Comparison of ENCODE assay signal across 14 mouse cellular contexts in the genomic region with DNA sequence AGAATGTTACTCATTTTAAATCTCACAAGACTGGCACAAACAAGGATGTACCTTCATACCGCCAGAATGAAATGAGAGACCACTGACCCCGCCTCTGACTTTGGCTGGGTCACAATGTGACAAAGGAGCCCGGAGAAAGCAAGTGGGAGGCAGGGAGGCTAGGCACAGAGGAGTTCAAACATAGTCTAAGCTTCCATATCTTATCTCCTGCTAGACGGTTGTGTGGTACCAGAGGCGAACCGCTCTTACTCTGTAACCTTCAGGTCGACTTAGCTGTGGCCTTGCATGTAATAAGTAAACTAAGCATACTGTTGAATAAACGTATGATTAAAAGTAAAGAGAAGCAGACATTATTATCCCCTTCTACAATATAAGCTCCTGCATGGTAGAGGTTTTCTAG.
"Had no signal": no experiment of that assay in that cellular context is flagged by ENCODE, and none has a peak within 500 bp of the region (broad histone marks: within the 10 kb centered on the region; RNA-seq: fewer than 3 reads in every experiment).

No protein-coding gene starts in this region.

- DNase-seq: kidney, adult 11 months; kidney, postnatal 14 days; lung, embryonic 14.5 days; lung, postnatal 10 days; lung, postnatal 4 days; midbrain, embryonic 14.5 days; right cerebral cortex, adult 18-20 months; right cerebral cortex, postnatal 25 days; thymus, postnatal 36 days had no signal

- H3K27ac ChIP-seq: limb, embryonic 15.5 days; liver, embryonic 12.5 days; midbrain, embryonic 10.5 days; neural tube, embryonic 15.5 days had no signal

- H3K4me3 ChIP-seq: limb, embryonic 15.5 days; liver, embryonic 12.5 days; midbrain, embryonic 10.5 days; myocyte; neural tube, embryonic 15.5 days had no signal

- H3K4me2 ChIP-seq: limb, embryonic 15.5 days; liver, embryonic 12.5 days; lung, embryonic 14.5 days; neural tube, embryonic 15.5 days had no signal

- H3K9ac ChIP-seq: limb, embryonic 15.5 days; liver, embryonic 12.5 days; lung, embryonic 14.5 days; neural tube, embryonic 15.5 days had no signal

- H3K9me3 ChIP-seq: limb, embryonic 15.5 days; liver, embryonic 12.5 days; midbrain, embryonic 10.5 days; neural tube, embryonic 15.5 days had no signal

- ATAC-seq: liver, embryonic 12.5 days had no signal

- H3K27me3 ChIP-seq: limb, embryonic 15.5 days; liver, embryonic 12.5 days; neural tube, embryonic 15.5 days had no signal

- H3K4me1 ChIP-seq: liver, embryonic 12.5 days had no signal
